Mouse (Mus musculus) midbrain, postnatal 0 days (tissue): ENCODE results near the gene Saa3. TPM values are rescaled to one million over a fixed set of nuclear protein-coding genes. Genes with fewer than 3 reads are reported as not detected.

ENCODE experiments used
- ATAC-seq: fragments of 200-750 bp; cut with Nextera tagmentation; 2 replicates; pipeline ENCODE4 v1.8.0; 2017; ENCODE audit warnings: moderate number of reproducible peaks, mild to moderate bottlenecking, moderate TSS enrichment, moderate library complexity; ENCODE audit not compliant: low FRiP score
- DNase-seq: peaks from one replicate; pipeline ENCODE4 v3.0.0-alpha.2; 2015; ENCODE audit warnings: low spot score
- H3K27ac ChIP-seq: fragments of 300-500 bp; sonication (generic); 2 replicates; pipeline ENCODE4 v1.5.1; 2014; ENCODE audit warnings: low read depth, mild to moderate bottlenecking, low read length, mixed read lengths
- H3K27me3 ChIP-seq: fragments of 300-500 bp; sonication (generic); 2 replicates; pipeline ENCODE4 v1.6.1; 2014; ENCODE audit warnings: low read length, control low read depth, mixed read lengths; ENCODE audit not compliant: insufficient read depth
- H3K36me3 ChIP-seq: fragments of 300-500 bp; sonication (generic); 2 replicates; pipeline ENCODE4 v1.6.1; 2014; ENCODE audit warnings: low read length, control low read depth, mixed read lengths; ENCODE audit not compliant: insufficient read depth
- H3K4me1 ChIP-seq: fragments of 300-500 bp; sonication (generic); 2 replicates; pipeline ENCODE4 v1.6.1; 2014; ENCODE audit warnings: mild to moderate bottlenecking, control low read depth, antibody characterized with exemption, low read length, mixed read lengths; ENCODE audit not compliant: insufficient read depth
- H3K4me2 ChIP-seq: fragments of 300-500 bp; sonication (generic); 2 replicates; pipeline ENCODE4 v1.6.1; 2014; ENCODE audit warnings: low read depth, mild to moderate bottlenecking, low read length, mixed read lengths; ENCODE audit not compliant: poor library complexity, severe bottlenecking
- H3K4me3 ChIP-seq: fragments of 300-500 bp; sonication (generic); 2 replicates; pipeline ENCODE4 v1.5.1; 2014; ENCODE audit warnings: low read depth, mild to moderate bottlenecking, low read length, moderate library complexity
- H3K9ac ChIP-seq: fragments of 300-500 bp; sonication (generic); replicated peaks from 2 replicates; pipeline ENCODE4 v1.6.1; 2014; ENCODE audit warnings: mild to moderate bottlenecking, low read length, moderate library complexity, mixed read lengths; ENCODE audit not compliant: poor library complexity, severe bottlenecking
- H3K9me3 ChIP-seq: fragments of 300-500 bp; sonication (generic); 2 replicates; pipeline ENCODE4 v1.6.1; 2016; ENCODE audit warnings: low read length, control low read depth
- CTCF ChIP-seq: IDR thresholded peaks from 2 replicates; pipeline ENCODE4 v1.5.1; 2016; ENCODE audit warnings: antibody characterized with exemption, mild to moderate bottlenecking
- WGBS: fragments of 180-500 bp; shearing (Covaris S2); extraction: QIAGEN DNeasy Blood & Tissue Kit; methylation state at CpG from one replicate; pipeline ENCODE4 v1.1.7; 2014; 5-methylcytosine and 5-hydroxymethylcytosine counted together
- polyA plus RNA-seq: library from polyadenylated mRNA; unstranded; fragments of >200 nt; fragmentation: Nextera tagmentation; extraction: Ambion mirVana; gene quantifications from 2 replicates; pipeline ENCODE4 v1.2.1, GENCODE M21; 2015
- total RNA-seq: library from RNA; depleted of rRNA; stranded (reverse); fragments of >200 nt; gene quantifications from 2 replicates; pipeline ENCODE4 v1.2.3, GENCODE M21; 2014; rRNA removed

The Saa3 gene
- total and polyA plus RNA-seq, 2 experiments from 2014 or later = 0.30 TPM; not detected in 1

DNA sequence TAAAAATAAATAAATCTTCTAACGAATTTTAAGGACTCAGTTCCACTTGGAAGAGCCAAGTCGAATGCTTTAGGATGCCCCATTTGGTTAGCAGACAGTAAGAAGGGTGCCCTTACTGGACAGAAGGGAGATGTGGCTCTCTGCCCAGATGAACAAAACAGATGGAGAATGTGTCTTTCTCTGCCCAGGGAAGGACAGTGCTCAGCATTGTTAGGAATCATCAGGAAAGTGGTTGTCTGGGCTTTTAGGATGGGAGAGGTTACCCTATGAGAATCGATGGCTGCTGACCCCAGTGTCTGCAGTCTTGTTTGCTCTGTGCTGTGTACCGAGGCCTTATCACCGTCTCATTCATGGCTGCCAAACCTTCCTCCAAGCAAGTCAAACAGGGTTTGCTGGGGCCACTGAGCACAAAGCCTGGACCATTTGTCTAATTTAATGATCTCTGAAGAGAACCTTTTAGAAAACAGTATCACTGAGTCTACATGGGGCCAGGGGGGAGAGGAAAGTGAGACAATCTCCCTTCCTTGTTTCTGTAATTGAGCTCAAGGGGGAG is 38.6 kb downstream of the Saa3 start:
- no peak for TF ChIP-seq CTCF
- DNase-seq (peak; percentile 57), ATAC-seq (no peak)
- Histone ChIP-seq H3K9ac (no peak overlapping the region), H3K4me1 (no peaks in the 10 kb centered on the region), H3K4me2 (no peak overlapping the region), H3K27me3 (no peaks in the 10 kb centered on the region), H3K36me3 (no peaks in the 10 kb centered on the region), H3K9me3 (no peaks in the 10 kb centered on the region), H3K27ac (no peak overlapping the region), H3K4me3 (no peak overlapping the region)
- whole genome bisulfite sequencing = 65% methylated on average over 5 of the region's 5 CpGs

GRCm38 (mm10) chr7:46675886-46676285 is 39.6 kb downstream of the Saa3 start:
- 85% methylated on average over 8 of the region's 8 CpGs for WGBS
- no peaks in the 10 kb centered on the region for H3K27me3 ChIP-seq
- H3K4me3 ChIP-seq = no peak overlapping the region
- H3K4me1 ChIP-seq = no peaks in the 10 kb centered on the region
- H3K4me2 ChIP-seq = no peak overlapping the region
- no peak overlapping the region for H3K27ac ChIP-seq
- H3K9ac ChIP-seq = no peak overlapping the region
- ATAC-seq (no peak), DNase-seq (no peak)
- no peak for TF ChIP-seq CTCF
- H3K36me3 ChIP-seq = no peaks in the 10 kb centered on the region
- H3K9me3 ChIP-seq = no peaks in the 10 kb centered on the region

DNA sequence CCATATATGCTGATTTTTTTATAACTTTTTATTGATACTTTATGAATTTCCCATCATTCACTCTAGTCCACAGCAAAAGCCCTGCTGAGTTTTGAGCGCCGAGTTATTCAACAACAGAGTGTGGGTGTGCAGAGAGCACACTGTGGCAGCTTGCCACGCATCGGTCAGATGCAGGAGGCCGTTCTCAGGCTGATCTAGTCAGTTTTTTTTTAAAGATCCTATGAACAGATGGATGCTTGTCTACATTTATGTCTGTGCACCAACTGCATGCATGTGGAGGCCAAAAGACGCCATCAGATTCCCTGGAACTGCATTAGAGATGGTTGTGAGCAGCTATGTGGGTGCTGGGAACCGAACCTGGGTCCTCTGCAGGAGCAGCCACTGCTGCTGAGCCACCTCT is 40.4 kb downstream of the Saa3 start:
- no peaks in the 10 kb centered on the region for H3K27me3 ChIP-seq
- no peaks in the 10 kb centered on the region for H3K9me3 ChIP-seq
- H3K4me2 ChIP-seq = no peak overlapping the region
- H3K36me3 ChIP-seq = no peaks in the 10 kb centered on the region
- no peak overlapping the region for H3K9ac ChIP-seq
- H3K27ac ChIP-seq = no peak overlapping the region
- WGBS = 91% methylated on average over 7 of the region's 7 CpGs
- DNase-seq = no peak
- ATAC-seq = no peak
- H3K4me3 ChIP-seq = no peak overlapping the region
- H3K4me1 ChIP-seq = no peaks in the 10 kb centered on the region
- TF ChIP-seq CTCF = no peak

GRCm38 (mm10) chr7:46672160-46672672 is 43.3 kb downstream of the Saa3 start, which contains the start of gene Tph1:
TSS of gene Tph1 (minus strand) at chr7:46672537.
- WGBS = 72% methylated on average over 10 of the region's 10 CpGs
- H3K27ac ChIP-seq = no peak within 1 kb of the TSS
- TF ChIP-seq CTCF = no peak

DNA sequence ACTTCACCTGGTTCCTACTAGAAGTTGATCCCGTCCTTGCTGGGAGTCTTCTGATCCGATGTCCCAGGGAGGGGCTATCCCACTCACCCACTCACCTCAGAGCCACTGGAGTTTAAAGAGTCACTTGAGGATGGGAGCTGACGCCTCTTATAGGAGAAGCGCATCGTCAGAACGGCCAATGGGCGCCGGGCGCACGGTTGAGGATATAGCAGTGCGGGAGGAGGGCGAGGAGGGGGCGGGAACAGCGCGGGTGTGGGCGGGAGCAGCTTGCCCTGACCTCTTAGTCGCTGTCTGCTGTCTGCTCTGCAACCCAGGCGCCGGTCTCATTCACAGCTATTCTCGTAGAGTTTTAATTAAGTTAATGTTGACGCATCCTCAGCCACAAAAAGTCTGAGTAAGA is 48.2 kb downstream of the Saa3 start:
- WGBS = 3% methylated on average over 21 of the region's 21 CpGs
- Histone ChIP-seq H3K9me3 (no peaks in the 10 kb centered on the region), H3K27me3 (peaks cover 13% of the 10 kb centered on the region; the same call in 1 of the 2 replicates), H3K4me2 (peak overlapping the region; percentile 52), H3K4me3 (peak overlapping the region; percentile 8; the same call in 1 of the 2 replicates), H3K4me1 (peaks cover 3% of the 10 kb centered on the region; the same call in 1 of the 2 replicates), H3K27ac (no peak overlapping the region), H3K9ac (no peak overlapping the region), H3K36me3 (no peaks in the 10 kb centered on the region)
- DNase-seq (peak; percentile 22), ATAC-seq (0 out of 2 replicates have a peak, but pooled peaks have one; percentile 44)
- no peak for TF ChIP-seq CTCF

More at GRCm38 (mm10) chr7:46672160-46672672, 43.3 kb downstream of the Saa3 start, which contains the start of gene Tph1:
- no peak within 1 kb of the TSS for H3K4me2 ChIP-seq
- ATAC-seq (no peak), DNase-seq (no peak)
- no peak within 1 kb of the TSS for H3K9ac ChIP-seq
- H3K4me1 ChIP-seq = peaks cover 2% of the 10 kb centered on the region; the same call in 1 of the 2 replicates
- no peaks in the 10 kb centered on the region for H3K9me3 ChIP-seq
- no peaks in the 10 kb centered on the region for H3K27me3 ChIP-seq
- no peak within 1 kb of the TSS for H3K4me3 ChIP-seq
- no peaks in the 10 kb centered on the region for H3K36me3 ChIP-seq

DNA sequence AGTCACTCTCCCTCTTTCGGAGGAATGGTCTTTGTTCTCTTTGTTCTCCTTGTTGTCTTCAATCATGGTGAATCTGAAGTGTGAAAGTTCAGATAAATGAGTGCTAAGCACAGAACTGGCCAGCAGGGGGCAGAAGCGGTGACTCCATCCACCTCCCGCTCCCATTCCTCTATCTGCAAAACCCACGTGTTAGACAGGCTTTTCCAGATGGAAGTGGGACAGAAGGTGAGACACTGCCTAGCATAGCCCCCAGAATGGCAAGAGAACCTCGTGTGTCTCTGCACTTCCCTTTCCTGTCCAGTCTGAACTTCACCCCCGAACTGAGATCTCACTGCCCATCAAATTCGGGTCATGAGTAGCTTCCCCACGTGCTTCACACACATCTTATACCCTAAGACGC is 50.3 kb downstream of the Saa3 start:
- H3K4me2 ChIP-seq = no peak overlapping the region
- 40% methylated on average over 9 of the region's 9 CpGs for WGBS
- TF ChIP-seq CTCF = peak; percentile 71
- H3K27ac ChIP-seq = no peak overlapping the region
- H3K4me3 ChIP-seq = no peak overlapping the region
- DNase-seq (peak; percentile 42), ATAC-seq (no peak)
- peaks cover 3% of the 10 kb centered on the region; the same call in 1 of the 2 replicates for H3K4me1 ChIP-seq
- peaks cover 13% of the 10 kb centered on the region; the same call in 1 of the 2 replicates for H3K27me3 ChIP-seq
- H3K9ac ChIP-seq = no peak overlapping the region
- H3K36me3 ChIP-seq = no peaks in the 10 kb centered on the region
- H3K9me3 ChIP-seq = no peaks in the 10 kb centered on the region

Other genes starting within 250 kb of the Saa3 start
- gene Sergef, start 75.9 kb downstream of the Saa3 start, total RNA-seq = 47.5 and 49.1 TPM in 2 replicates
- gene Sergef, start 75.9 kb downstream of the Saa3 start, polyA plus RNA-seq = 47.8 and 50.9 TPM in 2 replicates
- 2.3 TPM in 1 of 2 replicates, not detected in the other for gene Tph1, start 43.2 kb downstream of the Saa3 start, total RNA-seq
- 0.49 and 1.5 TPM in 2 replicates for gene Tph1, start 43.2 kb downstream of the Saa3 start, polyA plus RNA-seq
- gene Saal1, start 5.0 kb downstream of the Saa3 start, total RNA-seq = 12.1 and 13.6 TPM in 2 replicates
- 10.2 and 10.6 TPM in 2 replicates for gene Saal1, start 5.0 kb downstream of the Saa3 start, polyA plus RNA-seq
- gene Saa4, start 16.9 kb upstream of the Saa3 start, total RNA-seq = not detected in 2 replicates
- gene Saa4, start 16.9 kb upstream of the Saa3 start, polyA plus RNA-seq = not detected in 2 replicates
- not detected in 2 replicates for gene Saa1, start 27.3 kb upstream of the Saa3 start, total RNA-seq
- 0.28 and 0.50 TPM in 2 replicates for gene Saa1, start 27.3 kb upstream of the Saa3 start, polyA plus RNA-seq
- gene Saa2, start 36.1 kb upstream of the Saa3 start, total RNA-seq = not detected in 2 replicates
- gene Saa2, start 36.1 kb upstream of the Saa3 start, polyA plus RNA-seq = not detected in 2 replicates
- 16.7 and 24.6 TPM in 2 replicates for gene Hps5, start 80.4 kb upstream of the Saa3 start, total RNA-seq
- gene Hps5, start 80.4 kb upstream of the Saa3 start, polyA plus RNA-seq = 8.1 and 9.0 TPM in 2 replicates
- gene Gtf2h1, start 80.4 kb upstream of the Saa3 start, total RNA-seq = 32.9 and 50.2 TPM in 2 replicates
- gene Gtf2h1, start 80.4 kb upstream of the Saa3 start, polyA plus RNA-seq = 36.4 and 38.2 TPM in 2 replicates
- 341 and 345 TPM in 2 replicates for gene Ldha, start 125.8 kb upstream of the Saa3 start, total RNA-seq
- 604 and 701 TPM in 2 replicates for gene Ldha, start 125.8 kb upstream of the Saa3 start, polyA plus RNA-seq
- not detected in 2 replicates for gene Ldhc, start 145.5 kb upstream of the Saa3 start, total RNA-seq
- 0.22 and 0.32 TPM in 2 replicates for gene Ldhc, start 145.5 kb upstream of the Saa3 start, polyA plus RNA-seq
- 134 and 135 TPM in 2 replicates for gene Tsg101, start 204.3 kb upstream of the Saa3 start, total RNA-seq
- 323 and 329 TPM in 2 replicates for gene Tsg101, start 204.3 kb upstream of the Saa3 start, polyA plus RNA-seq
- gene Uevld, start 242.8 kb upstream of the Saa3 start, total RNA-seq = 10.1 and 10.6 TPM in 2 replicates
- gene Uevld, start 242.8 kb upstream of the Saa3 start, polyA plus RNA-seq = 3.7 TPM in 2 replicates